Mouse (Mus musculus): ENCODE results near the gene Them7. TPM values are rescaled to one million over a fixed set of nuclear protein-coding genes. Genes with fewer than 3 reads are reported as not detected.

The Them7 gene
- total and polyA plus RNA-seq, 3 experiments, result not detected

GRCm38 (mm10) chr2:105375261-105375660 lies 151.1 kb downstream of the Them7 start:
- no peaks in the 10 kb centered on the region for H3K36me3 ChIP-seq (replicated peaks)

GRCm38 (mm10) chr2:105375705-105376104 lies 151.6 kb downstream of the Them7 start:
- Histone ChIP-seq H3K4me1 (ENCODE audit: insufficient read depth, low read depth, low read length) (no peaks in the 10 kb centered on the region), H3K9me3 (replicated peaks) (no peaks in the 10 kb centered on the region), H3K4me3 (ENCODE audit: low read depth, low read length) (no peak overlapping the region), H3K27me3 (ENCODE audit: insufficient read depth, low read length) (peaks cover 26% of the 10 kb centered on the region), H3K36me3 (replicated peaks) (no peaks in the 10 kb centered on the region)
- DNase-seq (ENCODE audit: low spot score), result no peak
- TF ChIP-seq POLR2AphosphoS5 (IDR thresholded peaks at IDR 0.05; ENCODE audit: insufficient replicate concordance, low read depth, low read length) (no peak), GATA1 (IDR thresholded peaks at IDR 0.05; ENCODE audit: borderline replicate concordance, low read length) (no peak), TAL1 (conservative IDR thresholded peaks at IDR 0.05; ENCODE audit: low read depth, low read length) (no peak), CTCF (IDR thresholded peaks at IDR 0.05; ENCODE audit: low read depth, low read length) (no peak), GATA2 (IDR thresholded peaks at IDR 0.05; ENCODE audit: borderline replicate concordance, low read depth, low read length) (no peak)
- no peak for ATAC-seq (ENCODE audit: extremely low read depth, insufficient number of reproducible peaks, low FRiP score, poor library complexity, severe bottlenecking)

More at GRCm38 (mm10) chr2:105375261-105375660, 151.1 kb downstream of the Them7 start:
- no peak for TF ChIP-seq CTCF (IDR thresholded peaks at IDR 0.05; ENCODE audit: low read depth, low read length)
- no peak for TF ChIP-seq GATA1 (IDR thresholded peaks at IDR 0.05; ENCODE audit: borderline replicate concordance, low read length)
- no peak for TF ChIP-seq POLR2AphosphoS5 (IDR thresholded peaks at IDR 0.05; ENCODE audit: insufficient replicate concordance, low read depth, low read length)
- no peak for TF ChIP-seq TAL1 (conservative IDR thresholded peaks at IDR 0.05; ENCODE audit: low read depth, low read length)
- no peak for TF ChIP-seq GATA2 (IDR thresholded peaks at IDR 0.05; ENCODE audit: borderline replicate concordance, low read depth, low read length)
- peaks cover 27% of the 10 kb centered on the region for H3K27me3 ChIP-seq (ENCODE audit: insufficient read depth, low read length)
- H3K9me3 ChIP-seq (replicated peaks), result no peaks in the 10 kb centered on the region
- no peak overlapping the region for H3K4me3 ChIP-seq (ENCODE audit: low read depth, low read length)
- no peaks in the 10 kb centered on the region for H3K4me1 ChIP-seq (ENCODE audit: insufficient read depth, low read depth, low read length)
- ATAC-seq (ENCODE audit: extremely low read depth, insufficient number of reproducible peaks, low FRiP score, poor library complexity, severe bottlenecking) (no peak), DNase-seq (ENCODE audit: low spot score) (no peak)

DNA sequence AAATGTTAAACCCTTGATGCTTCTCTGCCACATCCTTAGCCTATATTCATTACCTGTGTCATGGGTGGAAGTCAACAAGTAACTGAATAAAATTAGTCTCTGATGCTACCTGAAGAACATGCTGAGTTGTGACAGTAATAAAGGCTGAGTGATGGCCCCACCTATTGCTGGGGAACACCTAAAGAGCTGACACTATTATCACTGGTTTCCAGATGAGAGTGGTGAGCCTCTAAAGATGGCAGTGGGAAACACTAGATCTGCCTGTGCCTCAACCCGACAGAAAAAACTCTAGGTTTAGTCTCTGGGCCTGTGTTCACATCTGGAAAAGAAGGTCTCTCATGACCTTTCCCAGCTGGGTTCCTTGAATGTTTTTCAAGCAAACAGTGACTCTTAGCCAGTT lies 155.6 kb downstream of the Them7 start:
- Histone ChIP-seq H3K27me3 (ENCODE audit: insufficient read depth, low read length) (peaks cover 4% of the 10 kb centered on the region; the same call in 1 of the 2 replicates), H3K4me1 (ENCODE audit: insufficient read depth, low read depth, low read length) (no peaks in the 10 kb centered on the region), H3K9me3 (replicated peaks) (no peaks in the 10 kb centered on the region), H3K4me3 (ENCODE audit: low read depth, low read length) (no peak overlapping the region), H3K36me3 (replicated peaks) (peaks cover 5% of the 10 kb centered on the region)
- ATAC-seq (ENCODE audit: extremely low read depth, insufficient number of reproducible peaks, low FRiP score, poor library complexity, severe bottlenecking), result no peak
- TF ChIP-seq GATA1 (IDR thresholded peaks at IDR 0.05; ENCODE audit: borderline replicate concordance, low read length), result no peak
- TF ChIP-seq CTCF (IDR thresholded peaks at IDR 0.05; ENCODE audit: low read depth, low read length), result no peak
- TF ChIP-seq TAL1 (conservative IDR thresholded peaks at IDR 0.05; ENCODE audit: low read depth, low read length), result no peak
- DNase-seq (ENCODE audit: low spot score), result no peak

- no peak for ATAC-seq (ENCODE audit: extremely low read depth, insufficient number of reproducible peaks, low FRiP score, poor library complexity, severe bottlenecking)
- H3K4me3 ChIP-seq (ENCODE audit: low read depth, low read length), result no peak overlapping the region
- no peaks in the 10 kb centered on the region for H3K4me1 ChIP-seq (ENCODE audit: insufficient read depth, low read depth, low read length)
- DNase-seq (ENCODE audit: low spot score), result no peak
- peaks cover 15% of the 10 kb centered on the region for H3K36me3 ChIP-seq (replicated peaks)
- peaks cover 2% of the 10 kb centered on the region; the same call in 1 of the 2 replicates for H3K27me3 ChIP-seq (ENCODE audit: insufficient read depth, low read length)
- TF ChIP-seq TAL1 (conservative IDR thresholded peaks at IDR 0.05; ENCODE audit: low read depth, low read length), result no peak
- TF ChIP-seq GATA2 (IDR thresholded peaks at IDR 0.05; ENCODE audit: borderline replicate concordance, low read depth, low read length), result no peak
- TF ChIP-seq GATA1 (IDR thresholded peaks at IDR 0.05; ENCODE audit: borderline replicate concordance, low read length), result no peak
- TF ChIP-seq POLR2AphosphoS5 (IDR thresholded peaks at IDR 0.05; ENCODE audit: insufficient replicate concordance, low read depth, low read length), result no peak
- TF ChIP-seq CTCF (IDR thresholded peaks at IDR 0.05; ENCODE audit: low read depth, low read length), result no peak
- no peaks in the 10 kb centered on the region for H3K9me3 ChIP-seq (replicated peaks)
Measured at GRCm38 (mm10) chr2:105380757-105381319, 156.7 kb downstream of the Them7 start.

DNA sequence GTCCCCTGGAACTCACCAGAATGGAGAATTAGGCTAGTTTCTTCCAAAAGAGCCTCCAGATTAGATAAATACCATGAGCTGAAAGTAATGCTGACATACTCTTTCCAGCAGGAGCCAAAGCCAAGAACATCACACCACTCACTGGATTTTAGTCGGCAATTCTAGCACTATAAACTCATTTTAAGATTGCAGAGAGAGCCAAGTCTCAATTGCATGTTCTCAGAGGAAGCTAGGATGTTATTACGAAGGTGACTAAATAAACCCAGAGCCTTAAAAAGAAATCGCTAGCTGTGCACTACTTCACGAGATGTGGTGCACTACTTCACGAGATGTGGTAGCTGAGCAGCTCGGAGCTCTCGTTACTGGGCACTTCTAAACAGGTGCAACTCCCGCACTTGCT lies 158.9 kb downstream of the Them7 start:
- ATAC-seq (ENCODE audit: extremely low read depth, insufficient number of reproducible peaks, low FRiP score, poor library complexity, severe bottlenecking) (no peak), DNase-seq (ENCODE audit: low spot score) (no peak)
- no peaks in the 10 kb centered on the region for H3K9me3 ChIP-seq (replicated peaks)

GRCm38 (mm10) chr2:105384998-105385397 lies 160.9 kb downstream of the Them7 start:
- no peaks in the 10 kb centered on the region; the same call in 1 of the 2 replicates for H3K27me3 ChIP-seq (ENCODE audit: insufficient read depth, low read length)
- H3K9me3 ChIP-seq (replicated peaks), result no peaks in the 10 kb centered on the region
- DNase-seq (ENCODE audit: low spot score), result no peak
- H3K4me3 ChIP-seq (ENCODE audit: low read depth, low read length), result no peak overlapping the region
- H3K36me3 ChIP-seq (replicated peaks), result peaks cover 50% of the 10 kb centered on the region
- no peak for ATAC-seq (ENCODE audit: extremely low read depth, insufficient number of reproducible peaks, low FRiP score, poor library complexity, severe bottlenecking)
- TF ChIP-seq CTCF (IDR thresholded peaks at IDR 0.05; ENCODE audit: low read depth, low read length), result no peak
- TF ChIP-seq GATA2 (IDR thresholded peaks at IDR 0.05; ENCODE audit: borderline replicate concordance, low read depth, low read length), result no peak
- TF ChIP-seq TAL1 (conservative IDR thresholded peaks at IDR 0.05; ENCODE audit: low read depth, low read length), result no peak
- no peak for TF ChIP-seq POLR2AphosphoS5 (IDR thresholded peaks at IDR 0.05; ENCODE audit: insufficient replicate concordance, low read depth, low read length)
- H3K4me1 ChIP-seq (ENCODE audit: insufficient read depth, low read depth, low read length), result peaks cover 2% of the 10 kb centered on the region; the same call in 1 of the 2 replicates

More for the DNA sequence above, 158.9 kb downstream of the Them7 start:
- no peaks in the 10 kb centered on the region for H3K4me1 ChIP-seq (ENCODE audit: insufficient read depth, low read depth, low read length)
- peaks cover 33% of the 10 kb centered on the region for H3K36me3 ChIP-seq (replicated peaks)
- TF ChIP-seq CTCF (IDR thresholded peaks at IDR 0.05; ENCODE audit: low read depth, low read length) (no peak), TAL1 (conservative IDR thresholded peaks at IDR 0.05; ENCODE audit: low read depth, low read length) (no peak), GATA1 (IDR thresholded peaks at IDR 0.05; ENCODE audit: borderline replicate concordance, low read length) (no peak), GATA2 (IDR thresholded peaks at IDR 0.05; ENCODE audit: borderline replicate concordance, low read depth, low read length) (no peak), POLR2AphosphoS5 (IDR thresholded peaks at IDR 0.05; ENCODE audit: insufficient replicate concordance, low read depth, low read length) (no peak)
- H3K27me3 ChIP-seq (ENCODE audit: insufficient read depth, low read length), result peaks cover 2% of the 10 kb centered on the region; the same call in 1 of the 2 replicates
- H3K4me3 ChIP-seq (ENCODE audit: low read depth, low read length), result no peak overlapping the region
